8 mouse cellular contexts compared by ENCODE assay signal in genomic region chr10:80245600-80245999, GRCm38 (mm10). TPM values are rescaled to one million over a fixed set of nuclear protein-coding genes. Genes with fewer than 3 reads are reported as not detected.
DNase-seq lines count a peak whose midpoint lies in the region; ATAC-seq and TF ChIP-seq lines count a peak whose summit lies in the region.

No protein-coding gene starts in this region.

- peaks cover 42% of the 10 kb centered on the region for H3K36me3 ChIP-seq in hindbrain, embryonic 12.5 days

- ATAC-seq in hindbrain, embryonic 12.5 days (ENCODE audit: low FRiP score): peak; percentile 26; the same call in 1 of the 2 replicates
- ATAC-seq in megakaryocyte, adult 5-6 weeks (ENCODE audit: poor library complexity, severe bottlenecking): peak; percentile 39
- ATAC-seq in activated CD4-positive, CD25-positive, alpha-beta regulatory T cell, adult 4 months: no peak

- H3K4me3 ChIP-seq in cerebellum, adult 2 months (replicated peaks; ENCODE audit: insufficient read depth, low read depth, low read length): no peak overlapping the region
- no peak overlapping the region for H3K4me3 ChIP-seq in hindbrain, embryonic 12.5 days

- no peak overlapping the region for H3K27ac ChIP-seq in cerebellum, adult 2 months (ENCODE audit: insufficient read depth, low read length)
- H3K27ac ChIP-seq in hindbrain, embryonic 12.5 days: peak overlapping the region; percentile 31; the same call in 1 of the 2 replicates

- H3K9ac ChIP-seq in hindbrain, embryonic 12.5 days: peak overlapping the region; percentile 32; the same call in 1 of the 2 replicates

- DNase-seq in R1 (ENCODE audit: low read depth, low spot score): peak; percentile 87
- DNase-seq in cerebellum, adult 2 months: peak; percentile 86 to 87
- DNase-seq in forelimb bud, embryonic 11.5 days (ENCODE audit: low read depth, low spot score): peak; percentile 86
- peak; percentile 78 to 87 for DNase-seq in layer of hippocampus, postnatal 14 days (ENCODE audit: low spot score in 2 of 2)
- DNase-seq in right cerebral cortex, adult 2 months (ENCODE audit: low spot score in 2 of 2): peak; percentile 81 to 93

- no peaks in the 10 kb centered on the region for H3K9me3 ChIP-seq in hindbrain, embryonic 12.5 days (replicated peaks)

- no peaks in the 10 kb centered on the region for H3K27me3 ChIP-seq in cerebellum, adult 2 months (ENCODE audit: control insufficient read depth, insufficient read depth, low read length)
- H3K27me3 ChIP-seq in hindbrain, embryonic 12.5 days: no peaks in the 10 kb centered on the region

- H3K4me1 ChIP-seq in cerebellum, adult 2 months (ENCODE audit: control insufficient read depth, insufficient read depth, low read length): peaks cover 31% of the 10 kb centered on the region
- peaks cover 14% of the 10 kb centered on the region for H3K4me1 ChIP-seq in hindbrain, embryonic 12.5 days

- WGBS in cerebellum, adult 2 months: under 1% methylated on average over 4 of the region's 4 CpGs
- 6% methylated on average over 4 of the region's 4 CpGs for WGBS in hindbrain, embryonic 12.5 days

- no peak for TF ChIP-seq POLR2A in cerebellum, adult 2 months (IDR thresholded peaks at IDR 0.05; ENCODE audit: borderline replicate concordance, insufficient read depth, low read length)

- no peak overlapping the region for H3K4me2 ChIP-seq in hindbrain, embryonic 12.5 days (replicated peaks)

- TF ChIP-seq CTCF in cerebellum, adult 2 months (IDR thresholded peaks at IDR 0.05; ENCODE audit: borderline replicate concordance, insufficient read depth, low read depth, low read length): peak; percentile 83

RNA-seq across cellular contexts. Expression of gene Ndufs7, which starts 3.3 kb away (rescaled TPM):
- polyA plus RNA-seq in cerebellum, adult 2 months (2012; rRNA removed): 668 and 680 TPM in 2 replicates
- polyA plus RNA-seq in hindbrain, embryonic 12.5 days (2016; fragmentation: Nextera tagmentation; extraction: Ambion mirVana): 177 and 220 TPM in 2 replicates
- 100 to 1,000 TPM; 169 to 175 TPM for total RNA-seq in layer of hippocampus, postnatal 14 days (2021)
- total RNA-seq in megakaryocyte, adult 5-6 weeks (2015): 113 and 114 TPM in 2 replicates
- total RNA-seq in megakaryocyte, adult 5-6 weeks (2017): 84.8 and 86.1 TPM in 2 replicates
- polyA plus RNA-seq in activated CD4-positive, CD25-positive, alpha-beta regulatory T cell, adult 4 months (2017; shearing (Covaris generic)): 100 to 1,000 TPM; 205 to 250 TPM

RNA-seq across cellular contexts. Expression of gene Gamt, which starts 15.2 kb away (rescaled TPM):
- polyA plus RNA-seq in cerebellum, adult 2 months (2012; rRNA removed): 52.9 and 54.5 TPM in 2 replicates
- polyA plus RNA-seq in hindbrain, embryonic 12.5 days (2016; fragmentation: Nextera tagmentation; extraction: Ambion mirVana): 26.6 and 29.6 TPM in 2 replicates
- 10 to 100 TPM; 39.9 to 43.7 TPM for total RNA-seq in layer of hippocampus, postnatal 14 days (2021)
- 6.3 and 6.7 TPM in 2 replicates for total RNA-seq in megakaryocyte, adult 5-6 weeks (2015)
- 4.4 and 10.2 TPM in 2 replicates for total RNA-seq in megakaryocyte, adult 5-6 weeks (2017)
- under 1 TPM in 1 of 2 experiments, not detected in 1; 0.34 TPM for polyA plus RNA-seq in activated CD4-positive, CD25-positive, alpha-beta regulatory T cell, adult 4 months (2017; shearing (Covaris generic))

RNA-seq across cellular contexts. Expression of gene Dazap1, which starts 15.7 kb away (rescaled TPM):
- 90.2 and 92.7 TPM in 2 replicates for polyA plus RNA-seq in cerebellum, adult 2 months (2012; rRNA removed)
- 67.1 and 76.9 TPM in 2 replicates for polyA plus RNA-seq in hindbrain, embryonic 12.5 days (2016; fragmentation: Nextera tagmentation; extraction: Ambion mirVana)
- total RNA-seq in layer of hippocampus, postnatal 14 days (2021): 10 to 100 TPM; 83.0 to 93.6 TPM
- 39.0 and 41.4 TPM in 2 replicates for total RNA-seq in megakaryocyte, adult 5-6 weeks (2015)
- 187 and 200 TPM in 2 replicates for total RNA-seq in megakaryocyte, adult 5-6 weeks (2017)
- 10 to 100 TPM; 15.4 to 19.6 TPM for polyA plus RNA-seq in activated CD4-positive, CD25-positive, alpha-beta regulatory T cell, adult 4 months (2017; shearing (Covaris generic))

RNA-seq across cellular contexts. Expression of gene Mum1, which starts 19.4 kb away (rescaled TPM):
- polyA plus RNA-seq in cerebellum, adult 2 months (2012; rRNA removed): 41.1 and 42.5 TPM in 2 replicates
- 50.0 and 58.8 TPM in 2 replicates for polyA plus RNA-seq in hindbrain, embryonic 12.5 days (2016; fragmentation: Nextera tagmentation; extraction: Ambion mirVana)
- 10 to 100 TPM; 34.4 to 43.7 TPM for total RNA-seq in layer of hippocampus, postnatal 14 days (2021)
- 34.0 and 46.2 TPM in 2 replicates for total RNA-seq in megakaryocyte, adult 5-6 weeks (2015)
- total RNA-seq in megakaryocyte, adult 5-6 weeks (2017): 40.3 and 45.5 TPM in 2 replicates
- 10 to 100 TPM; 59.5 to 75.7 TPM for polyA plus RNA-seq in activated CD4-positive, CD25-positive, alpha-beta regulatory T cell, adult 4 months (2017; shearing (Covaris generic))

RNA-seq across cellular contexts. Expression of gene Rps15, which starts 46.7 kb away (rescaled TPM):
- 1,303 and 1,454 TPM in 2 replicates for polyA plus RNA-seq in cerebellum, adult 2 months (2012; rRNA removed)
- 530 and 668 TPM in 2 replicates for polyA plus RNA-seq in hindbrain, embryonic 12.5 days (2016; fragmentation: Nextera tagmentation; extraction: Ambion mirVana)
- 100 to 1,000 TPM; 727 to 762 TPM for total RNA-seq in layer of hippocampus, postnatal 14 days (2021)
- 1,580 and 1,599 TPM in 2 replicates for total RNA-seq in megakaryocyte, adult 5-6 weeks (2015)
- 1,732 and 1,915 TPM in 2 replicates for total RNA-seq in megakaryocyte, adult 5-6 weeks (2017)
- polyA plus RNA-seq in activated CD4-positive, CD25-positive, alpha-beta regulatory T cell, adult 4 months (2017; shearing (Covaris generic)): 1,000 to 10,000 TPM; 1,256 to 1,612 TPM

Comparison
In these comparisons a context has a peak if more than half of its experiments do, and no peak if none do; other contexts are left out.
1. RNA of gene Gamt, which starts 15.2 kb away (polyA plus RNA-seq): 52.9 to 54.5 TPM in cerebellum, adult 2 months and 26.6 to 29.6 TPM in hindbrain, embryonic 12.5 days; 0.34 TPM in activated CD4-positive, CD25-positive, alpha-beta regulatory T cell, adult 4 months; every median in the first group is over 10 times any median in the second.
2. Peak in every context shown above with its lines, with median percentiles within 50 percentile points of each other: DNase-seq.